Mouse (Mus musculus) cortical plate, adult 2 months (tissue): Measurements from ENCODE around the gene Gphn.

ENCODE experiments used
- CTCF ChIP-seq: fragments of 200-500 bp; IDR thresholded peaks from 2 replicates; pipeline ENCODE4 v1.5.1; 2011; ENCODE audit warnings: mild to moderate bottlenecking, control low read depth, low read length; ENCODE audit not compliant: insufficient read depth; ENCODE audit errors: extremely low read depth
- POLR2A ChIP-seq: fragments of 200-500 bp; IDR thresholded peaks from 2 replicates; pipeline ENCODE4 v1.6.1; 2011; ENCODE audit warnings: mild to moderate bottlenecking, low read length, control low read depth; ENCODE audit not compliant: insufficient read depth; ENCODE audit errors: extremely low read depth

DNA sequence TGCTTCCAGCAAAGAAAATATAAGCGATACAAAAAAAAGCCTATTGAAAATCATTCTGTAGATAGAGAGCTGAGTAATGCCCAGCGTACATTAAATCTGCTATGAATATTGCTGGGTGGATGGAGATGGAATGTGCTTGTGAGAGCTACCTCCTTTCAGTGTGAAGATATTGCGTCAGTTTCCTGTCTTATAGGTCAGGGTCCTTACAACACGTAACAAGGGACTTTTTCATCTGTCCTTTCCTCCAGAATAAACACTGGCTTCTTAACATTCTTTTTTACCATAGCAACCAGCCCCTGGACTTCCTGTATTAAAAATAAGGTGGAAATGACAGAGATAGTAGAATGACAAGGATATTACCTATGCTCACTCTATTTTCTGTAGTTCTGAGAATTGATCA lies 456.1 kb downstream of the Gphn start:
- TF ChIP-seq CTCF (no peak), POLR2A (no peak)
